In genomic region chr2:166995021-166995795, GRCm38 (mm10) we compare ENCODE assay signal across 8 mouse cellular contexts. TPM values are rescaled to one million over a fixed set of nuclear protein-coding genes. Genes with fewer than 3 reads are reported as not detected.
DNase-seq lines count a peak whose midpoint lies in the region; ATAC-seq and TF ChIP-seq lines count a peak whose summit lies in the region.

No protein-coding gene starts in this region.

- ATAC-seq in embryonic facial prominence, embryonic 15.5 days (ENCODE audit: insufficient number of reproducible peaks, low FRiP score, low TSS enrichment, low read depth), result 0 out of 2 replicates have a peak, but pooled peaks have one; percentile 1

- TF ChIP-seq POLR2A in liver, adult 2 months (IDR thresholded peaks at IDR 0.05; ENCODE audit: extremely low read depth, insufficient read depth, low read length), result no peak

- no peaks in the 10 kb centered on the region for H3K27me3 ChIP-seq in embryonic facial prominence, embryonic 15.5 days
- H3K27me3 ChIP-seq in hindbrain, embryonic 10.5 days (ENCODE audit: insufficient read depth, poor library complexity, severe bottlenecking), result no peaks in the 10 kb centered on the region
- H3K27me3 ChIP-seq in liver, adult 2 months (ENCODE audit: control insufficient read depth, insufficient read depth, low read length), result no peaks in the 10 kb centered on the region

- peak overlapping the region; percentile 84 for H3K4me2 ChIP-seq in embryonic facial prominence, embryonic 15.5 days (replicated peaks)

- peak overlapping the region; percentile 97 for H3K9ac ChIP-seq in embryonic facial prominence, embryonic 15.5 days
- peak overlapping the region; percentile 91 for H3K9ac ChIP-seq in liver, adult 2 months (ENCODE audit: low read depth, low read length)

- H3K36me3 ChIP-seq in embryonic facial prominence, embryonic 15.5 days, result no peaks in the 10 kb centered on the region
- H3K36me3 ChIP-seq in hindbrain, embryonic 10.5 days, result no peaks in the 10 kb centered on the region
- H3K36me3 ChIP-seq in liver, adult 2 months (ENCODE audit: control insufficient read depth, insufficient read depth, low read length), result no peaks in the 10 kb centered on the region

- no peaks in the 10 kb centered on the region for H3K9me3 ChIP-seq in embryonic facial prominence, embryonic 15.5 days (replicated peaks)
- H3K9me3 ChIP-seq in hindbrain, embryonic 10.5 days, result no peaks in the 10 kb centered on the region

- peaks cover 29% of the 10 kb centered on the region for H3K79me2 ChIP-seq in liver, adult 2 months (ENCODE audit: control insufficient read depth, insufficient read depth, low read length)

- DNase-seq in ovary, postnatal 10 days (ENCODE audit: low spot score), result peak; percentile 7
- no peak for DNase-seq in ovary, postnatal 14 days (ENCODE audit: low spot score)
- peak; percentile 39 to 44 for DNase-seq in adrenal gland, postnatal 36 days
- peak; percentile 20 for DNase-seq in hindbrain, embryonic 10.5 days (ENCODE audit: low spot score)
- DNase-seq in liver, adult 2 months (ENCODE audit: extremely low read depth, low read depth, low spot score), result peak; percentile 50
- DNase-seq in naive thymus-derived CD4-positive, alpha-beta T cell, adult 2 months (ENCODE audit: low read depth), result peak; percentile 58
- peak; percentile 32 to 47 for DNase-seq in thymus, postnatal 36 days

- H3K4me1 ChIP-seq in embryonic facial prominence, embryonic 15.5 days, result peaks cover 51% of the 10 kb centered on the region
- peaks cover 40% of the 10 kb centered on the region for H3K4me1 ChIP-seq in hindbrain, embryonic 10.5 days (replicated peaks)
- H3K4me1 ChIP-seq in liver, adult 2 months (ENCODE audit: control insufficient read depth, insufficient read depth, low read length), result peaks cover 25% of the 10 kb centered on the region

- H3K27ac ChIP-seq in embryonic facial prominence, embryonic 15.5 days (replicated peaks), result peak overlapping the region; percentile 99
- peak overlapping the region; percentile 98 for H3K27ac ChIP-seq in hindbrain, embryonic 10.5 days
- H3K27ac ChIP-seq in liver, adult 2 months (replicated peaks; ENCODE audit: insufficient read depth, low read depth, low read length), result peak overlapping the region; percentile 78

- TF ChIP-seq CTCF in liver, adult 2 months (IDR thresholded peaks at IDR 0.05; ENCODE audit: low read depth, low read length), result no peak

- WGBS in embryonic facial prominence, embryonic 15.5 days, result 2% methylated on average over 28 of the region's 28 CpGs
- WGBS in hindbrain, embryonic 10.5 days, result 6% methylated on average over 28 of the region's 28 CpGs
- under 1% methylated on average over 28 of the region's 28 CpGs for WGBS in liver, adult 2 months

- peak overlapping the region; percentile 88 for H3K4me3 ChIP-seq in embryonic facial prominence, embryonic 15.5 days (replicated peaks)
- H3K4me3 ChIP-seq in hindbrain, embryonic 10.5 days, result peak overlapping the region; percentile 99
- peak overlapping the region; percentile 80 for H3K4me3 ChIP-seq in liver, adult 2 months (ENCODE audit: insufficient read depth, low read depth, low read length)

RNA-seq across cellular contexts. Expression of gene Stau1, which starts 0.9 kb away (rescaled TPM):
- total RNA-seq in adrenal gland, postnatal 36 days (2021), result 10 to 100 TPM; 69.7 to 75.8 TPM
- polyA plus RNA-seq in embryonic facial prominence, embryonic 15.5 days (2015; fragmentation: Nextera tagmentation; extraction: Ambion mirVana), result 96.9 and 97.3 TPM in 2 replicates
- polyA plus RNA-seq in hindbrain, embryonic 10.5 days (2016; fragmentation: Nextera tagmentation; extraction: Ambion mirVana), result 89.6 and 91.9 TPM in 2 replicates
- 25.1 and 38.6 TPM in 2 replicates for total RNA-seq in liver, adult 2 months (2014; rRNA removed)
- 23.8 and 25.9 TPM in 2 replicates for polyA plus RNA-seq in liver, adult 2 months (2012; rRNA removed)

RNA-seq across cellular contexts. Expression of gene Ddx27, which starts 19.8 kb away (rescaled TPM):
- 10 to 100 TPM; 32.0 to 42.5 TPM for total RNA-seq in adrenal gland, postnatal 36 days (2021)
- polyA plus RNA-seq in embryonic facial prominence, embryonic 15.5 days (2015; fragmentation: Nextera tagmentation; extraction: Ambion mirVana), result 44.3 and 47.6 TPM in 2 replicates
- polyA plus RNA-seq in hindbrain, embryonic 10.5 days (2016; fragmentation: Nextera tagmentation; extraction: Ambion mirVana), result 49.1 and 68.1 TPM in 2 replicates
- total RNA-seq in liver, adult 2 months (2014; rRNA removed), result 11.1 and 11.2 TPM in 2 replicates
- 8.7 and 13.4 TPM in 2 replicates for polyA plus RNA-seq in liver, adult 2 months (2012; rRNA removed)
